Mouse (Mus musculus): ENCODE data around the gene Cxcr4.

Gene Cxcr4

DNA sequence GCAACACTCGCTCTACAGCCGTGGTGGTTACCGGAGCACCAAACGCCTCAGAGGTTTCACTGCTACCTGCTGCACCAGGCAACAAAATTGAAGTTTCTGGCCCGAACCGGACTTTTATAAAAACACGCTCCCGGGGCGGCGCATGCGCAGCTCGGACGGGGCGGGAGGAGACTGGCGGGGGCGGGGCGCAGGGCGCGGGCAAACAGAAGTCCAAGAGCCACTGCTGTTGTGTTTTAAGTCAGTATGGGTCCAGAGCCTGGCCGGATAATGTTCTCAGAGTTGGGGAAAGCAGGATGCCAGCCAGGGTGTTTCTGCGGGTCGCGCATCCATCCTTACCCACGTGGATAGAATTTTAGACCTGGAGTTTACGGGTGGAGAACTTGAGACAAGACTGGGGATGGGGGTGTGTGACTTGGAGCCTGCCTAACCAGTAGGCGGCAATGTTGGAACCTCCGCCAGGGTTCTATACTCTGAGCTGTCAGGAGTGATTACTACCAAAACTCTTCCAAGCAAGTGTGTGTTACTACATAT is at the start of gene Cxcr4:
Cxcr4 (minus strand) TSS at position 83 of the 531 bp plus-strand sequence.
- DNase-seq (ENCODE audit: low spot score), result peak; percentile 85

GRCm38 (mm10) chr1:128639707-128640107 is 47.6 kb upstream of the Cxcr4 start:
- no peak for DNase-seq (ENCODE audit: low spot score)

- DNase-seq (ENCODE audit: low spot score), result no peak
Measured at GRCm38 (mm10) chr1:128637230-128637740, 45.2 kb upstream of the Cxcr4 start.

GRCm38 (mm10) chr1:128636258-128637229 is 44.5 kb upstream of the Cxcr4 start:
- DNase-seq (ENCODE audit: low spot score), result no peak

GRCm38 (mm10) chr1:128633711-128634379 is 41.8 kb upstream of the Cxcr4 start:
- DNase-seq (ENCODE audit: low spot score), result no peak

- DNase-seq (ENCODE audit: low spot score), result no peak
Measured at GRCm38 (mm10) chr1:128632522-128632921, 40.4 kb upstream of the Cxcr4 start.

GRCm38 (mm10) chr1:128626144-128626678 is 34.1 kb upstream of the Cxcr4 start:
- no peak for DNase-seq (ENCODE audit: low spot score)

GRCm38 (mm10) chr1:128623594-128623887 is 31.4 kb upstream of the Cxcr4 start:
- DNase-seq (ENCODE audit: low spot score), result no peak

- no peak for DNase-seq (ENCODE audit: low spot score)
Measured at GRCm38 (mm10) chr1:128622867-128623593, 30.9 kb upstream of the Cxcr4 start.

- no peak for DNase-seq (ENCODE audit: low spot score)
Measured at GRCm38 (mm10) chr1:128617654-128618310, 25.7 kb upstream of the Cxcr4 start.

DNA sequence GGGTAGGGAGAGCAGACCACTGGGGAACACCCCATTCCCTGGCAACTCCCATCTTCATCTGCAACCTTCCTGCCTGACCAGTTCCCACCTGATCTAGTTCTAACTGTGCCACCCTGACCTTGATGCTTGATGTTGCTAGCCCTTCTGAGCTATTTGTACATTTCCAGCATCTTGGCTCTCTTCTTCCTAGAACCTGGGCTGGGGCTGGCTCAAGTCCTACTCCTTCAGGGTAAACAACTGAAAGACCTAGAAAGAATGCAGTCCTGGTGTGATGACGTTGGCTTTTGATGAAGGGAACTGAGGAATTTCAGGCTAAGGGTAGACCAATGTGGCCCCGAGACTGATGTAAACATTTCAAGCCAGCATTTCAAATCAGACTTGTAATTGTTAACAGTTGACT is 24.5 kb upstream of the Cxcr4 start:
- no peak for DNase-seq (ENCODE audit: low spot score)

GRCm38 (mm10) chr1:128615459-128615806 is 23.3 kb upstream of the Cxcr4 start:
- no peak for DNase-seq (ENCODE audit: low spot score)

DNA sequence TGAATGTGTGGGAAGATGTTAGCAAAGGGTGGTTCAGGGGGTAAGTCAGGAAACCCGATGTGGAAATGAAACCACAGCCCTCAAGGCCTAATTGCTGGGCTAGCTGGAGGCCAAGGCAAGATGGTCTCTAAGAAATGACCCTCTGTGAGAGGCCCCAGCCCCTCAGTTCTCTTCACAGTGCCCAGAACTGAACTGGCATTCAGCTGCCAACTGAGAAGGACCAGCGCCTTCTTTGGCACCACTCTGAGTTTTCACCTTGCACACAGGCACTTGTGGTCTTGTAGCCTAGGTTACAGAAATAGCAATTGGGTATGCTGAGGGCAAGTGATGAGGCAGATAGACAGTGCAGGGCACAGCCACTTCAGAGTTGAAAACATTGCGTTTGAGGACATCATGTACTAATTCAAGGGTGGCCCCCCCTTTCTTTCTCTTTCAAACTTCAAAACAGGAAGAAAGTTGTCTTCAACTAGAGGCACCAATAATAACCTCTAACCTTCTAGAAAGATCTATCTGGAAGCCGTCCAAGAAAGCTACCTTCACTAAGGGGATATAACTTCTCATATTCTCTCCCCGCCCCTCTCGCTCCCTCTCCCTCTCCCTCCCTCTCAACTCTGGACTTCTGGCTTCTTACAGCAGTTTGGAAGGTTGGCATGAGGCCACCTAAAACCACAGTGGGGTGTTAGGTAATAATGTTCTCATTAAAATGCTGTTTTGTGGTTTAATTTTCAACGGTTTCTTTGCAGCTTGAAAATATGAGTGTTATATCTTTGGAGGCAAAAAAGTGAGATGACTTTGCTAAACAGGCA is 22.8 kb upstream of the Cxcr4 start:
- no peak for DNase-seq (ENCODE audit: low spot score)

GRCm38 (mm10) chr1:128608119-128608518 is 16.0 kb upstream of the Cxcr4 start:
- no peak for DNase-seq (ENCODE audit: low spot score)

DNA sequence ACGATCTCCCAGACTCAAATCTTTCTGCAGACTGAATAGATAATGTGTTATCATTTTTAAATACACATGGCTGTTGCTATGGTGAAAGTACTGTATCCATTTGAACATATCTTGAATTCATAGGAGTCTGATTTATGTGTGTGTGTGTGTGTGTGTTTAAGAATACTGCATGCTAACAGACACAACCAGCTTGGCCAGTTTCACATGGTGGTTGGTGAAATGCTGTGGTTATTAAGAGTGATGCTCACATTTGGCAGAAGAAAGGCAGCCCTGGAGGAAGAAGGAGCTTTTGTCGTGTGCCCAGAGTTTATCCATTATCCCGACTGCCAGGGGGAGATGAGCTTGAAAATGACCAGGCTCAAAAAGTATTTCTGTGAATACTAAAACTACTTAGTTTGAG is 15.3 kb upstream of the Cxcr4 start:
- DNase-seq (ENCODE audit: low spot score), result no peak

GRCm38 (mm10) chr1:128605794-128606193 is 13.7 kb upstream of the Cxcr4 start:
- DNase-seq (ENCODE audit: low spot score), result no peak

DNA sequence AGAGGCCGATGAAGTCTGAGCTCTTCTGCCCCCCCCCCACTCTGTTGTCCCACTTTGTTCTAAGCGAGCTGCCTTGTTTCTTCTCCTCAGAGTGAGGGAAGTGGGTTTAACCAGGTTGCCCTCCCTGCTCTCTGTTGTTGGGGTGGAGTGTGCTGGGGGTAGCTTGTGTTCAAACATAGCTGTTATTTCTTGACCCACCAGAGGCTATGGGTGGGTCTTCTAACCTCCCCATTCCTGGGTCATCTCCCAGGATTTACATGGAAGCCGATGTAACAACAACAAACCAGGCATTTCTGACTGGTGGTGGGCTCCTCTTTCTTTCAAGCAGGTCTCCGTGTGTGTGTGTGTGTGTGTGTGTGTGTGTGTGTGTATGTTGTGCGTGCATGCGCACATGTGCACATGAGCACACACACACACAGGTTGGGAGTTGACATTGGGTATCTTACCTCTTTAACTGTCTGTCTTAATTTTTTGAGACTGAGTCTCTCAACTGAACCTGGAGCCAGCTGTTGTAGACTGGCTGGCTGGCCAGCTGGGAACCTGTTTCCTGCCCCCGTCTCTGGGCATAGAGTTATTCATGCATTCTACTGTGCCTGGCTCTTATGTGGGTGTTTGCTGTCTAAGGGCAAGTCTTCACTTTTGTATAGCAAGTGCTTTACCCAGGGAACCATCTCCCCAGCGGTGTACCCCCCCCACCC is 10.7 kb upstream of the Cxcr4 start:
- no peak for DNase-seq (ENCODE audit: low spot score)

GRCm38 (mm10) chr1:128602018-128602687 is 10.1 kb upstream of the Cxcr4 start:
- DNase-seq (ENCODE audit: low spot score), result no peak

DNA sequence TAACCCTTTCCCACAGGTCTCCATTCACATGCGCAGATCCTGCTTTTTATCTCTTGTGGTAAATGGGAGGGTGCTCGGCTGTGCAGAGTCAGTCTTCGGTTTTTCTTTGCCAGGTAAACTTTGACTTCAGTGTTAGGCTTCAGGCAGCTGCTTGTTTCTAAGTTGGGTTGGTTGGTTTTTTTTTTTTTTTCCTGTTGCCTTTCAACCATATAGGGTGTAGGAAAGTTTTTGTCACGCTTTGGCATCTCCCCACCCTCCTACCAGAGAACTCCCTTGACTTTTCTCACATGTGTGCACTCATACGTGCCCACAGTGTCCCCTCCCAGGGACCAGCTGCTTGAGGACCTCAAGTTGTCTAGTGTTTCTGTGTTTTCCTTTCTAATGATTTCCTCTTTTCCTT is 9.2 kb upstream of the Cxcr4 start:
- no peak for DNase-seq (ENCODE audit: low spot score)

Measured in yolk sac, embryonic 10.5 days (tissue).